Mouse (Mus musculus) MEL (cell line): ENCODE results near the gene Rnf149. TPM values are rescaled to one million over a fixed set of nuclear protein-coding genes. Genes with fewer than 3 reads are reported as not detected.

Experiments
- DNase-seq: peaks from one replicate; pipeline ENCODE4 v3.0.0; 2011; ENCODE audit warnings: low read depth, low spot score
- H3K27ac ChIP-seq: 2 replicates; pipeline ENCODE4 v1.5.1; 2012; ENCODE audit warnings: low read depth, mild to moderate bottlenecking, control low read depth, low read length, moderate library complexity; ENCODE audit not compliant: control insufficient read depth
- H3K27me3 ChIP-seq, 2 experiments: fragments of 150-350 bp in 1 of 2; sonication (generic) in 1 of 2; 2 replicates each; pipeline ENCODE4 v1.6.1; 2012; ENCODE audit warnings: low read length in 2 of 2, mild to moderate bottlenecking in 2 of 2, improper control_type of control experiment in 1 of 2, moderate library complexity in 1 of 2; ENCODE audit not compliant: insufficient read depth in 2 of 2, control insufficient read depth in 1 of 2
- H3K36me3 ChIP-seq, 2 experiments: 2 replicates each; pipeline ENCODE4 v1.6.1; 2012 to 2014; ENCODE audit warnings: low read length in 2 of 2, improper control_type of control experiment in 1 of 2, inconsistent platforms in 1 of 2, mild to moderate bottlenecking in 1 of 2; ENCODE audit not compliant: insufficient read depth in 2 of 2, control insufficient read depth in 1 of 2
- H3K4me1 ChIP-seq, 2 experiments: fragments of 150-350 bp in 1 of 2; sonication (generic) in 1 of 2; 2 replicates each; pipeline ENCODE4 v1.6.1; 2012; ENCODE audit warnings: low read length in 2 of 2, improper control_type of control experiment in 1 of 2, mild to moderate bottlenecking in 1 of 2; ENCODE audit not compliant: insufficient read depth in 2 of 2, control insufficient read depth in 1 of 2
- H3K4me3 ChIP-seq, 2 experiments: fragments of 150-350 bp in 1 of 2; sonication (generic) in 1 of 2; 2 replicates each; pipeline ENCODE4 v1.5.1; 2012; ENCODE audit warnings: low read depth in 2 of 2, low read length in 2 of 2, mild to moderate bottlenecking in 2 of 2, moderate library complexity in 2 of 2, control low read depth in 1 of 2, improper control_type of control experiment in 1 of 2; ENCODE audit not compliant: control insufficient read depth in 1 of 2, insufficient read depth in 1 of 2
- H3K79me2 ChIP-seq: 2 replicates; pipeline ENCODE4 v1.6.1; 2012; ENCODE audit warnings: mild to moderate bottlenecking, low read length, moderate library complexity; ENCODE audit not compliant: control insufficient read depth, poor library complexity, insufficient read depth
- H3K9ac ChIP-seq: 2 replicates; pipeline ENCODE4 v1.6.1; 2012; ENCODE audit warnings: low read depth, mild to moderate bottlenecking, control low read depth, low read length, moderate library complexity; ENCODE audit not compliant: control insufficient read depth, poor library complexity, severe bottlenecking
- H3K9me3 ChIP-seq: fragments of 150-350 bp; sonication (generic); replicated peaks from 2 replicates; pipeline ENCODE4 v1.6.1; 2012; ENCODE audit warnings: mild to moderate bottlenecking, low read length, improper control_type of control experiment, moderate library complexity; ENCODE audit not compliant: insufficient read depth
- BHLHE40 ChIP-seq: IDR thresholded peaks from 2 replicates; pipeline ENCODE4 v1.6.1; 2012; ENCODE audit warnings: low read depth, mild to moderate bottlenecking, inconsistent platforms, low read length, improper control_type of control experiment, borderline replicate concordance
- CHD1 ChIP-seq: IDR thresholded peaks from 2 replicates; pipeline ENCODE4 v1.6.1; 2012; ENCODE audit warnings: low read depth, mild to moderate bottlenecking, inconsistent platforms, low read length, improper control_type of control experiment
- CHD2 ChIP-seq: IDR thresholded peaks from 2 replicates; pipeline ENCODE4 v1.6.1; 2011; ENCODE audit warnings: low read length, improper control_type of control experiment
- CTCF ChIP-seq, 3 experiments: IDR thresholded peaks in 2 of 3; conservative IDR thresholded peaks in 1 of 3; 2 replicates each; pipeline ENCODE4 v1.5.1; 2011 to 2012; ENCODE audit warnings: low read length in 3 of 3, low read depth in 2 of 3, mild to moderate bottlenecking in 2 of 3, improper control_type of control experiment in 1 of 3, inconsistent platforms in 1 of 3, mixed read lengths in 1 of 3, moderate library complexity in 1 of 3; ENCODE audit not compliant: control insufficient read depth in 1 of 3, insufficient read depth in 1 of 3, poor library complexity in 1 of 3, severe bottlenecking in 1 of 3
- E2F4 ChIP-seq: IDR thresholded peaks from 2 replicates; pipeline ENCODE4 v1.6.1; 2011; ENCODE audit warnings: low read depth, low read length, improper control_type of control experiment, borderline replicate concordance
- ELF1 ChIP-seq: IDR thresholded peaks from 2 replicates; pipeline ENCODE4 v1.6.1; 2014; ENCODE audit warnings: low read depth, mild to moderate bottlenecking, inconsistent platforms, low read length, improper control_type of control experiment, moderate library complexity
- EP300 ChIP-seq, 2 experiments: IDR thresholded peaks; 2 replicates each; pipeline ENCODE4 v1.6.1; 2011; ENCODE audit warnings: improper control_type of control experiment in 2 of 2, low read length in 2 of 2, low read depth in 1 of 2, mild to moderate bottlenecking in 1 of 2
- ETS1 ChIP-seq: IDR thresholded peaks from 2 replicates; pipeline ENCODE4 v1.6.1; 2012; ENCODE audit warnings: low read depth, mild to moderate bottlenecking, inconsistent platforms, low read length, improper control_type of control experiment, moderate library complexity
- GABPA ChIP-seq: IDR thresholded peaks from 2 replicates; pipeline ENCODE4 v1.6.1; 2012; ENCODE audit warnings: low read depth, mild to moderate bottlenecking, inconsistent platforms, low read length, improper control_type of control experiment, moderate library complexity
- GATA1 ChIP-seq: IDR thresholded peaks from 2 replicates; pipeline ENCODE4 v1.6.1; 2011; ENCODE audit warnings: low read depth, low read length, improper control_type of control experiment
- HCFC1 ChIP-seq: IDR thresholded peaks from 2 replicates; pipeline ENCODE4 v1.6.1; 2012; ENCODE audit warnings: low read depth, mild to moderate bottlenecking, inconsistent platforms, low read length, improper control_type of control experiment, moderate library complexity
- JUND ChIP-seq: IDR thresholded peaks from 2 replicates; pipeline ENCODE4 v1.6.1; 2011; ENCODE audit warnings: low read depth, mild to moderate bottlenecking, improper control_type of control experiment, low read length
- KAT2A ChIP-seq: conservative IDR thresholded peaks from 2 replicates; pipeline ENCODE4 v1.6.1; 2012; ENCODE audit warnings: low read depth, low read length, improper control_type of control experiment, inconsistent platforms
- MAX ChIP-seq: IDR thresholded peaks from 2 replicates; pipeline ENCODE4 v1.6.1; 2011; ENCODE audit warnings: low read length, improper control_type of control experiment
- MAZ ChIP-seq: IDR thresholded peaks from 2 replicates; pipeline ENCODE4 v1.6.1; 2012; ENCODE audit warnings: low read depth, mild to moderate bottlenecking, inconsistent platforms, low read length, improper control_type of control experiment
- MEF2A ChIP-seq: IDR thresholded peaks from 2 replicates; pipeline ENCODE4 v1.6.1; 2014; ENCODE audit warnings: low read depth, mild to moderate bottlenecking, inconsistent platforms, low read length, improper control_type of control experiment; ENCODE audit not compliant: poor library complexity, insufficient replicate concordance, severe bottlenecking; ENCODE audit errors: extremely low read depth
- MXI1 ChIP-seq: IDR thresholded peaks from 2 replicates; pipeline ENCODE4 v1.6.1; 2011; ENCODE audit warnings: mild to moderate bottlenecking, low read depth, low read length, improper control_type of control experiment
- MYB ChIP-seq: IDR thresholded peaks from 2 replicates; pipeline ENCODE4 v1.6.1; 2011; ENCODE audit warnings: mild to moderate bottlenecking, low read depth, low read length, improper control_type of control experiment
- NELFE ChIP-seq: IDR thresholded peaks from 2 replicates; pipeline ENCODE4 v1.6.1; 2011; ENCODE audit warnings: low read depth, low read length, improper control_type of control experiment
- NRF1 ChIP-seq: IDR thresholded peaks from 2 replicates; pipeline ENCODE4 v1.6.1; 2014; ENCODE audit warnings: low read depth, mild to moderate bottlenecking, inconsistent platforms, low read length, improper control_type of control experiment, moderate library complexity; ENCODE audit not compliant: poor library complexity, insufficient read depth, severe bottlenecking
- POLR2A ChIP-seq, 2 experiments: IDR thresholded peaks; 2 replicates each; pipeline ENCODE4 v1.6.1; 2011 to 2012; ENCODE audit warnings: low read length in 2 of 2, mild to moderate bottlenecking in 2 of 2, control low read depth in 1 of 2, improper control_type of control experiment in 1 of 2, low read depth in 1 of 2, moderate library complexity in 1 of 2; ENCODE audit not compliant: control insufficient read depth in 1 of 2, insufficient read depth in 1 of 2, poor library complexity in 1 of 2
- POLR2AphosphoS2 ChIP-seq: IDR thresholded peaks from 2 replicates; pipeline ENCODE4 v1.6.1; 2011; ENCODE audit warnings: low read length, improper control_type of control experiment
- RCOR1 ChIP-seq: IDR thresholded peaks from 2 replicates; pipeline ENCODE4 v1.6.1; 2012; ENCODE audit warnings: low read depth, mild to moderate bottlenecking, inconsistent platforms, low read length, improper control_type of control experiment
- SIN3A ChIP-seq: IDR thresholded peaks from 2 replicates; pipeline ENCODE4 v1.6.1; 2012; ENCODE audit warnings: low read length, improper control_type of control experiment, inconsistent platforms
- SMC3 ChIP-seq: IDR thresholded peaks from 2 replicates; pipeline ENCODE4 v1.6.1; 2011; ENCODE audit warnings: low read depth, low read length, improper control_type of control experiment
- TAL1 ChIP-seq: IDR thresholded peaks from 2 replicates; pipeline ENCODE4 v1.6.1; 2012; ENCODE audit warnings: mild to moderate bottlenecking, inconsistent platforms, low read length, moderate library complexity, mixed read lengths
- TBP ChIP-seq: IDR thresholded peaks from 2 replicates; pipeline ENCODE4 v1.8.0; 2011; ENCODE audit warnings: low read depth, low read length, improper control_type of control experiment
- TCF12 ChIP-seq: IDR thresholded peaks from 2 replicates; pipeline ENCODE4 v1.6.1; 2014; ENCODE audit warnings: low read depth, mild to moderate bottlenecking, inconsistent platforms, low read length, improper control_type of control experiment, moderate library complexity
- UBTF ChIP-seq: IDR thresholded peaks from 2 replicates; pipeline ENCODE4 v1.6.1; 2012; ENCODE audit warnings: low read depth, mild to moderate bottlenecking, inconsistent platforms, low read length, improper control_type of control experiment, moderate library complexity, borderline replicate concordance; ENCODE audit not compliant: insufficient read depth
- USF1 ChIP-seq: IDR thresholded peaks from 2 replicates; pipeline ENCODE4 v1.6.1; 2014; ENCODE audit warnings: low read depth, mild to moderate bottlenecking, inconsistent platforms, low read length, improper control_type of control experiment, moderate library complexity
- ZKSCAN1 ChIP-seq: IDR thresholded peaks from 2 replicates; pipeline ENCODE4 v1.6.1; 2012; ENCODE audit warnings: low read depth, mild to moderate bottlenecking, inconsistent platforms, low read length, improper control_type of control experiment, moderate library complexity
- ZMIZ1 ChIP-seq: IDR thresholded peaks from 2 replicates; pipeline ENCODE4 v1.6.1; 2012; ENCODE audit warnings: low read depth, mild to moderate bottlenecking, inconsistent platforms, low read length, improper control_type of control experiment, moderate library complexity
- polyA plus RNA-seq, 2 experiments: library from polyadenylated mRNA; stranded (reverse) in 1 of 2; unstranded in 1 of 2; fragments of >175 nt in 1 of 2; fragments of >200 nt in 1 of 2; gene quantifications; 2 replicates each; pipeline versions ENCODE4 v1.2.1 to v1.2.4; 2012; ENCODE audit warnings: low replicate concordance in 2 of 2, low read depth in 1 of 2; ENCODE audit not compliant: insufficient read length in 2 of 2, insufficient read depth in 1 of 2, missing spikeins in 1 of 2
- total RNA-seq: library from RNA; depleted of rRNA; stranded (reverse); fragments of 300-350 nt; gene quantifications from 2 replicates; pipeline ENCODE4 v1.2.3, GENCODE M21; 2012; rRNA removed

The Rnf149 gene
- total RNA-seq = 33.0 and 37.1 TPM in 2 replicates
- polyA plus RNA-seq = 10 to 100 TPM in 1 of 2 experiments, not detected in 1; 46.4 TPM

DNA sequence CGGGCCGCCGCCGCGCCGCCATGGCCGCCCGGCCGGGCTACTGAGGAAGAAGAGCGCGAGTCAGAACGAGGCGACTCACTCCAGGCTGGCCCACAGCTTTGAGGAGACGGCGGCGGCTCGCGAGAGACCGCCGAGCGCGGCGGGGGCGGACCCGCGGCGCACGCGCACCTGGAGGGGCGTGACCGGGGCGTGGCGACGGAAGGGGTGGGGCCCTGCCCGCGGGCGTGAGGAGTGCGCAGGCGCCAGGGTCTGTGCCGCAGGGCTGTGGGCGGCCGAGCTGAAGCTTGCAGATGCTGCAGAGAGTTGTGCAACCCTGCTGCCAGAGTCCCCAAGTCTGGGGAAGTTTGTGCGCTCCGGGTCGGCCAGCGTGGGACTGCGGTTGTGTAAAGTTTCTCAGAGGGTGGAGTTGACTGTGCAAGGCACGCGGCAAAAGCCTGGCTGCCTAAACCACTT lies at the start of gene Rnf149:
TSS of gene Rnf149 (minus strand) at position 153 of the 453 bp plus-strand sequence.
- peaks cover 4 to 43% of the 10 kb centered on the region in 2 experiments for H3K36me3 ChIP-seq
- TF ChIP-seq POLR2A (IDR thresholded peaks at IDR 0.05; ENCODE audit: control insufficient read depth in 1 of 2, insufficient read depth in 1 of 2, low read depth in 1 of 2, low read length in 2 of 2, poor library complexity in 1 of 2) = peak; percentile 93 to 97; a peak in 3 of 4 replicates
- peak; percentile 92 for TF ChIP-seq NRF1
- TF ChIP-seq MAX = peak; percentile 55
- no peak for TF ChIP-seq ELF1
- TF ChIP-seq UBTF = no peak
- TF ChIP-seq RCOR1 = no peak
- no peak for TF ChIP-seq GATA1
- TF ChIP-seq SIN3A = peak; percentile 30; the same call in 1 of the 2 replicates
- TF ChIP-seq EP300 (IDR thresholded peaks at IDR 0.05; ENCODE audit: low read depth in 1 of 2, low read length in 2 of 2) = no peak
- TF ChIP-seq MEF2A = no peak
- TF ChIP-seq USF1 = 0 out of 2 replicates have a peak, but pooled peaks have one; percentile 12
- no peak for TF ChIP-seq JUND
- TF ChIP-seq MAZ = peak; percentile 24; the same call in 1 of the 2 replicates
- TF ChIP-seq TCF12 = peak; percentile 48; the same call in 1 of the 2 replicates
- no peak for TF ChIP-seq ZKSCAN1
- peak; percentile 92 for TF ChIP-seq ZMIZ1
- no peak for TF ChIP-seq CTCF (IDR thresholded peaks at IDR 0.05 in 2 of 3, conservative IDR thresholded peaks at IDR 0.05 in 1 of 3; ENCODE audit: control insufficient read depth in 1 of 3, insufficient read depth in 1 of 3, low read depth in 2 of 3, low read length in 3 of 3, poor library complexity in 1 of 3, severe bottlenecking in 1 of 3)
- no peak for TF ChIP-seq SMC3
- no peak for TF ChIP-seq GABPA
- no peak for TF ChIP-seq TAL1
- peak; percentile 54 for TF ChIP-seq HCFC1
- no peak for TF ChIP-seq CHD2
- TF ChIP-seq POLR2AphosphoS2 = peak; percentile 59; the same call in 1 of the 2 replicates
- peak; percentile 74 for TF ChIP-seq TBP
- no peak for TF ChIP-seq CHD1
- peak; percentile 95 for TF ChIP-seq NELFE
- no peak for TF ChIP-seq ETS1
- TF ChIP-seq E2F4 = no peak
- TF ChIP-seq KAT2A = no peak; the same call in 1 of the 2 replicates
- no peak for TF ChIP-seq MYB
- TF ChIP-seq MXI1 = peak; percentile 78
- no peak for TF ChIP-seq BHLHE40
- peak within 1 kb of the TSS; percentile 77 for H3K27ac ChIP-seq
- H3K27me3 ChIP-seq = no peaks in the 10 kb centered on the region
- H3K9me3 ChIP-seq = no peaks in the 10 kb centered on the region
- peak; percentile 92 for DNase-seq
- peaks cover 40% of the 10 kb centered on the region for H3K79me2 ChIP-seq
- peak within 1 kb of the TSS; percentile 99 for H3K9ac ChIP-seq
- H3K4me1 ChIP-seq = peaks cover 7 to 14% of the 10 kb centered on the region in 2 experiments
- peak within 1 kb of the TSS; percentile 88 to 99 for H3K4me3 ChIP-seq
